Mouse (Mus musculus) olfactory bulb, adult 2 months (tissue): ENCODE measurements around the gene Fzr1. TPM values are rescaled to one million over a fixed set of nuclear protein-coding genes. Genes with fewer than 3 reads are reported as not detected.

ENCODE experiments used
- H3K27ac ChIP-seq: fragments of 200-500 bp; 2 replicates; pipeline ENCODE4 v1.5.1; 2012; ENCODE audit warnings: low read depth, low read length; ENCODE audit not compliant: insufficient read depth
- H3K4me1 ChIP-seq: fragments of 200-500 bp; 2 replicates; pipeline ENCODE4 v1.6.1; 2012; ENCODE audit warnings: low read length; ENCODE audit not compliant: control insufficient read depth, insufficient read depth
- H3K4me3 ChIP-seq: fragments of 200-500 bp; 2 replicates; pipeline ENCODE4 v1.5.1; 2012; ENCODE audit warnings: mild to moderate bottlenecking, low read depth, low read length, moderate library complexity; ENCODE audit not compliant: insufficient read depth
- CTCF ChIP-seq: fragments of 200-500 bp; IDR thresholded peaks from 2 replicates; pipeline ENCODE4 v1.5.1; 2012; ENCODE audit warnings: low read depth, mild to moderate bottlenecking, low read length, moderate library complexity; ENCODE audit not compliant: insufficient read depth
- POLR2A ChIP-seq: fragments of 200-500 bp; IDR thresholded peaks from 2 replicates; pipeline ENCODE4 v1.6.1; 2012; ENCODE audit warnings: mild to moderate bottlenecking, low read depth, low read length, moderate library complexity; ENCODE audit not compliant: insufficient read depth
- WGBS: fragments of 180-500 bp; shearing (Covaris S2); methylation state at CpG from one replicate; pipeline ENCODE4 v1.1.7; 2018; 5-methylcytosine and 5-hydroxymethylcytosine counted together
- polyA plus RNA-seq: library from polyadenylated mRNA; stranded (reverse); fragments of >200 nt; gene quantifications from 2 replicates; pipeline ENCODE4 v1.2.4, GENCODE M21; 2012; ENCODE audit warnings: low replicate concordance; ENCODE audit not compliant: missing spikeins, insufficient read depth, insufficient read length

The Fzr1 gene
- polyA plus RNA-seq, 1 experiment: not detected

GRCm38 (mm10) chr10:81365672-81366476 lies 12.4 kb downstream of the Fzr1 start, which contains the start of gene 4930404N11Rik:
TSS of gene 4930404N11Rik (minus strand) at chr10:81365816.
- Histone ChIP-seq H3K4me3 (no peak within 1 kb of the TSS), H3K27ac (no peak within 1 kb of the TSS), H3K4me1 (peaks cover 22% of the 10 kb centered on the region)
- WGBS: 38% methylated on average over 12 of the region's 12 CpGs
- TF ChIP-seq CTCF (no peak), POLR2A (no peak)

GRCm38 (mm10) chr10:81365073-81365472 lies 13.2 kb downstream of the Fzr1 start:
- Histone ChIP-seq H3K27ac (no peak overlapping the region), H3K4me1 (peaks cover 27% of the 10 kb centered on the region), H3K4me3 (no peak overlapping the region)
- TF ChIP-seq POLR2A (no peak), CTCF (no peak)
- 56% methylated on average over 4 of the region's 4 CpGs for WGBS

- Histone ChIP-seq H3K27ac (no peak overlapping the region), H3K4me3 (no peak overlapping the region), H3K4me1 (peaks cover 31% of the 10 kb centered on the region)
- no peak for TF ChIP-seq POLR2A
- TF ChIP-seq CTCF: no peak
- 36% methylated on average over 28 of the region's 28 CpGs for WGBS
These were observed 13.7 kb downstream of the Fzr1 start for GRCm38 (mm10) chr10:81364666-81365065.

GRCm38 (mm10) chr10:81363436-81364346 lies 14.6 kb downstream of the Fzr1 start:
- H3K4me1 ChIP-seq: peaks cover 41% of the 10 kb centered on the region
- 44% methylated on average over 54 of the region's 54 CpGs for WGBS
- no peak overlapping the region for H3K27ac ChIP-seq
- TF ChIP-seq POLR2A: no peak
- TF ChIP-seq CTCF: no peak
- no peak overlapping the region for H3K4me3 ChIP-seq

- 86% methylated on average over 12 of the region's 12 CpGs for WGBS
These were observed 15.9 kb downstream of the Fzr1 start for GRCm38 (mm10) chr10:81362336-81362949.

GRCm38 (mm10) chr10:81360721-81361120 lies 17.6 kb downstream of the Fzr1 start:
- Histone ChIP-seq H3K4me3 (no peak overlapping the region), H3K4me1 (peaks cover 63% of the 10 kb centered on the region), H3K27ac (no peak overlapping the region)
- TF ChIP-seq POLR2A (no peak), CTCF (no peak)
- 71% methylated on average over 8 of the region's 8 CpGs for WGBS

More at GRCm38 (mm10) chr10:81362336-81362949, 15.9 kb downstream of the Fzr1 start:
- no peak for TF ChIP-seq POLR2A
- TF ChIP-seq CTCF: no peak
- Histone ChIP-seq H3K27ac (no peak overlapping the region), H3K4me1 (peaks cover 51% of the 10 kb centered on the region), H3K4me3 (no peak overlapping the region)

GRCm38 (mm10) chr10:81358841-81359240 lies 19.5 kb downstream of the Fzr1 start:
- no peak overlapping the region; the same call in 1 of the 2 replicates for H3K4me3 ChIP-seq
- H3K4me1 ChIP-seq: peaks cover 64% of the 10 kb centered on the region
- WGBS: 65% methylated on average over 1 of the region's 1 CpGs
- TF ChIP-seq CTCF (no peak), POLR2A (no peak)
- no peak overlapping the region for H3K27ac ChIP-seq

- WGBS: 29% methylated on average over 4 of the region's 4 CpGs
- Histone ChIP-seq H3K27ac (no peak overlapping the region), H3K4me3 (peak overlapping the region; percentile 67), H3K4me1 (peaks cover 59% of the 10 kb centered on the region)
- no peak for TF ChIP-seq POLR2A
- TF ChIP-seq CTCF: no peak
These were observed 20.1 kb downstream of the Fzr1 start for GRCm38 (mm10) chr10:81358209-81358608.
